Mouse (Mus musculus): ENCODE results near the gene Wdr70. TPM values are rescaled to one million over a fixed set of nuclear protein-coding genes. Genes with fewer than 3 reads are reported as not detected.

The Wdr70 gene
- total RNA-seq, 2 experiments from 2014 or later, result 19.8 to 21.2 TPM

DNA sequence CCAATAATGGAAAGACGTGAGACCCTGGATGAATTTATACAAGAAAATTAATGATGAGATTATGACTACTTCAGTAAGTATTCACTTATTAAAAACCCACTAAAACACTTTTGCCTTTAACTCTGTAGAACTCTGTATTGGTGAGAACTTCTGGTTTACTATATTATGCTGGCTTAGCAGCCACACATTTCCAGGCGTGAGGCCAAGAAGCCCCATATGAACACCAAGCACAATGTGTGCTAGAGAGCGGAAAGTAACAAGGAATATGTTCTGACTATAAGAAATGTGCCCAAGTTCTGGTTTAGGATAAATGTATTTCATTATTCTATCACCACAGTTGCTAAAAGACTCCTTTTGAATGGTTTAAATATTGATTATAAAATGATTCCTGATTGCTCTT is 68.4 kb downstream of the Wdr70 start:
- DNase-seq, result no peak

DNA sequence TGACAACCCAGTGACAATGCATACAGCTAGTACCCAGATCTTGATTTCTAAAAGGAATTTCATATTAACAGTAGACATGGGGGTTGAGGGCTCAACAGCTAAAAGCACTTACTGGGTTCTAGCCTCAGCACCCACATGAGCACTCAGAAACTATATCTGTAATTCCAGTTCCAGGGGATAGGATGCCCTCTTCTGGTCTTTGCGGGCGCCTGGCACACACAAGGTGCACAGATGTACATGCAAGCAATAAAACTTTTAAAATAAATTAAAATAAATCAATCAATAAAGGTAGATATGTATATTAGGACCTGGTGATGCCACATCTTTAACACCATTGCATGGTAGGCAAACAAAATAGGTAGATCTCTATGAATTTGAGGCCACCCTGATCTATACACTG is 71.5 kb downstream of the Wdr70 start:
- DNase-seq, result no peak

DNA sequence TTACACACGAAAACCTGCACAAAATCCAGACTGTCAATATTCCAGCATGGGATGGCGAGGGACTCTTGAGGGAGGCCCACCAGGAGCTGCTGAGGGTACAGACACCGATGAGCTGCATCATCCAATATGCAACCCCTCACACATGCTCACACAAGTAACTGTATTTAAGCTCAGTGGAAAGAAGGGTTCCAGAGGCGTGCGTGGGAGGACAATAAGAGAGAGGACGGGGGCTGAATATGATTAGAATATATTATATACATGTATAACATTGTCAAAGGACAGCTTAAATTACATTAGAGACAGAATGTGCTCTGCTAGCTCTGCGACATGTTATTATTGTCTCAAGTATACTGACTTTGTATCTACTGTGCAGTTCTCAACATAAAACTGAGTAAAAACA is 87.6 kb downstream of the Wdr70 start:
- no peak for DNase-seq

DNA sequence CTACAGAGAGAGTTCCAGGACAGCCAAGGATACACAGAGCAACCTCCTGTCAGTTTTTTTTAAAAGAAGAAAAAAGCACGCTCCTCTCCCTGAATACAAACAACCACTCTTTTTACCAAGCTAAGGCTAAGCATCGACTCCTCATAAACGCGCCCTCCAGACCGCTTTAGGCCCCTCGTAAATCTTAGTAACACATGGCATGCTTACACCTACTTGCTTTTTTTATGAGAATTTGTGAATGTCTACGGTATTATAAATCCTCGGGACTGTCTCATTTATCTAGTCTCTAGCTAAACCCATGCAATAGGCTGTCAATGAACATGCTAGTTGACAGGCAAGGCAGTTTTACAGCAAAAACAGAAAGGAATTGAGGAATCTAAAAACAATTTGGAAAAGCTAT is 91.6 kb downstream of the Wdr70 start:
- DNase-seq, result no peak

DNA sequence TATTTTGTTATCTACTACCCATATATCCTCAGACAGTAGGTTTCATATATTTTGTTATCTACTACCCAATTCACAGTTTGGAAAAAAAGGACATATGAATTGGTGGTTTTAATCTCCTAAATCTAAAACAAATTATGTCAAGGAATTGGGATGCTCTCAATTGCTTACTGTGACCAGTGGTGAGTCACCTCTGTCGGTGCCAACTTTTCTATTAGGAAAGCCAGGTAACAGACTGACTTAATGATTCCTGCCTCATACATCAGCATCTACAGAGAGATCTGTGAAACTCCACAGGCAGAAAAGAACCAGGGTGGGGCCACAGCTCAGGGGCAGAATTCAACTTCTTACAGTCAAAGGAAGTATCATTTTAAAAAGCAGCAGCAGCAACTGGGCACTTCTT is 93.0 kb downstream of the Wdr70 start:
- DNase-seq, result no peak

DNA sequence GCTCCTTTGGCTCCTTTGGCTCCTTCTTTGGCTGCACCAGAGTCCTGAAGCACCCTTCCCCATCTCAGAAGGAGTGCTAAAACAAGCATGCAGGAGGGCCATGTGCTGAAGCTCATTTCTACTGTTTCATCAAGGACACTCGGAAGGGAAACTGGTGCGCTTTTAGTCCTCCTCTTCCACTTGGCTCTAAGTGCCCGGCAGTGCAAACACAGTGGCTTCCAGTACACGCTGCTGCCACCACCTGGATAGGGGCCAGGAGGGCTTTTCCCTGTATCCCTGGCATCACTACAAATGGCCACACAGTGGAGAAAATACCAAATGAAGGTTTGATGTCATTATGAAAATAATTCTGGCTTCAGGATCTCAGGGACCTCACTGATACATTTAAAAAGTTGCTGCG is 93.5 kb downstream of the Wdr70 start:
- no peak for DNase-seq

DNA sequence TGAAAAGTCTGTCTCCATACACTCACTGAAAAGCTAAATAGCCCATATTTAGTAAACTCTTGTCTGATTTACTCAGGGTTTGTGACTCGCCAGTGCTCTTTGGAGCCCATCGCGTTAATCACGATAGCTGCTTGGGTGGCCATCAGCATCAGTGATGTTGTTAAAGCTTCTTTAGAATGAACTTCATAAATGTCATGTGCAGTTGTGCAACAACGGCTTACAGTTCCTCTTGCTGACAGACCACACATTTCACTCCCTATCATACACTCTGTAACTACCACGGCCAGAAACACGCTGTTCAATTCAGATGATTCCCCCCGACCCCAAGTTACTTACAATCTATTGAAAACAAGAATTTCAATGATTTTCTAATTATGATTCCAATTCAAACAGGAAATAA is 95.2 kb downstream of the Wdr70 start:
- DNase-seq, result no peak

DNA sequence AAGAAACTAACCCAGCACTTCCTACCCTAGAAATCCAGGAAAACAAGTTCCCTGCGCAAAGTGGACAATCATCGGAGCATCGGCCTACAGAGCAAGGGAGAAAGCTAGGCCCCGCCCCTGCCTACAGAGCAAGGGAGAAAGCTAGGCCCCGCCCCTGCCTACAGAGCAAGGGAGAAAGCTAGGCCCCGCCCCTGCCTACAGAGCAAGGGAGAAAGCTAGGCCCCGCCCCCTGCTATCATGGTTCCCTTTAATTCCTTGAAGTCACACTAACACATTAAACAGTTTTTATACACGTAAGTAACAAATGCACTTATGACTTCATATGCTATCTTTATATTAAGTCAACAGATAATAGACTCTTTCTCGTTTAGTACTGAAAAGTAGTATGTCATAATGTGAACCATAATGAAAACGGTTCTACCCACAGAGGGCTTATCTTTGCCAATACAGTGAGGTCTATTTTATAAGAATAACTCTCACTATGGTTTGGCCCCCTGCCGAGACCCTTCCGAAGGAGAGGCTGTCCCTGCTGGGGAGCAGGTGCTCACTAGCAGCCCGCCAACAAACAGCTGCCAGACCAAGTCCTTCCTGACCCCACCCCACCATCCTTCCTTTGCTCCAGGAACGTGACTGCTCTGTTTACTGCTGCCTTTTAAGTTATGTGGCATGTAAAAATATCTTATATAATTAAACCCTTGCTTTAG is 100.0 kb downstream of the Wdr70 start:
- DNase-seq, result no peak

DNA sequence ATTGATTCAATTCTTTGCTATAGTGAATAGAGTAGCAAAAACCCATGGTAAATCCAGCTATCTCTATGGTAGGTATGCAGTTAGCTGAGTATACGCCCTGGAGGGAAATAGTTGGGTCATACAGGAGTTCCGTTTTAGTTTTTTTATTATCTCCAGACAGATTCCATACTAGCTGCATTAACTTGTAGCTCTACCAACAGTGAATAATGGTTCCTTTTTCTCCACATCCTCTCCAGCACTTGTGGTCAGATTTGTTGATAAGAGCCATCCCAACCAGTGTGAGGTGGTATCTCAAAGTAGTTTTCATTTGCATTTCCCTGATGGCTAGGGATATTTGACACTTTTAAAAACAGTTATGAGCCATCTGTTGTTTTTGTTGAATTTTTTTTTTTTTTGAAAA is 100.9 kb downstream of the Wdr70 start:
- DNase-seq, result no peak

DNA sequence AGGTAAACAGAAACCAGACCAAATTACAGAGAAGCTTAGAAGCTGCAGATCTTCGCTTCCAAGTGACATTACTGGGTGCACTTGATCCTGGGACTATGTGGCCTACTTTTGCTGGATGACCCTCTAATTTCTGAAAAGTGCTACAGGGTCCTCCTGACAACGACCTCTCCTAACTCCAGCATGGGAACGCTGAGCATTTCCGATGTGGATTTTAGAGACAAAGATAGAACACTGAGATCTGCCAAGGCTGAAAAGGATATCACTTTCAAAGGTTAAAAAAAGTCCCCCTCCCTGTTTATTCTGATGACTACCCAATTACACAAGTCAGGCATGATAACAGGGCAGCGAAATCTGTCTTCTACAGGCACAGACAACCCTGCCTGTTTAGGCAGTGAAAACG is 105.3 kb downstream of the Wdr70 start:
- DNase-seq, result no peak

DNA sequence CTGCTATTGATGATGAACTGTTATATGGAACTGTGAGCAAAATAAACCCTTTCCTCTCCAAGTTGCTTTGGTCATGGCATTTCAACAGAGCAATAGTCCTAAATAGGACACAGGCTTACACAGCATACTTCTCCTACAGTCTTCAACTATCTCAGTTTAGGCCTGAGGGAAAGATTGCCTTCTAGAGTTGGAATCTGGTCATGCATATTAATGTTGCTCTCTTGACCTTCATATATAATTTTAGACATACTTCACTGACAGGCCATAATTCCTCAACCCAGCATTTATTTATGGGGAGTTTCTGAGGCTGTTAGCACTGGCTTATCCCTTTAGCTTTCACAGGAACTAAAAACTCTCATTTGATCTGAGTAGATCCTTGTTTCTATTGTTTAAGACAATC is 108.9 kb downstream of the Wdr70 start:
- no peak for DNase-seq

DNA sequence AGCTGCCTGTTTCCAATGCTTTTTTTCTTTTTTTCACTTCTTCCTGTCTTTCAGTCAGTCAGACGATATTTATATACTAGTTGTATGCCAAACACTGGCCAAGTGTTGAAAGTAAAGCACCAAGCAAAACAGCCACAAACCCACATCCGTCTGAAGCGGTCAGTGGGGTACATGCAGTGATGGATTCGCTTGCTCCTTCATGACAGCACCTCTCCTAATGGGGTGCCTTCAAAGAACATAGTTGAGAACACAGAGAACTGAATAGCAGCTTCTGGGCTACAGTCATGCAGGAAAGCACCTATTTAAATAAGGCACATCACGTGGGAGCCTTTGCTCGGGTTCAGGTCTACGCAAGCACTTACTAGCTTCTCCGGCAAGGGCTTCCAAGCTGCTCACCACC is 111.6 kb downstream of the Wdr70 start:
- no peak for DNase-seq

DNA sequence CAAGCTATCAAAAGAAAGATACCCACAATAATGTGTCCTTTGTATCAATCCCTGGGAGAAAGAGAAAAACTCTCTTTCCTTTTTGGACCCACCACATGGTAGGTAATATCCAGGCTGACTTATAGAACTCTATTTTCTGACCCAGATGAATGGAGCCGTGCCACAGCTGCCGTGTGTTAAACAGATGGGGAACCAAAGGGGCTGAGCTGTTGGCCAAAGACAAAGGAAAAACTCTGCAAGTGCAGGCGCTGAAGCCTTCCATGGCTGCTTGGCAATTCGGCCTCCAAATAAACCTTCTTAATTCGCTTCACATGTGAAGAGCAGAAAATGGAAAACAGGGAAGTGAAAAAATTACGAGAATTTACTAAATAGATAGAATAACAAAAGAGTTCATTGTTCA is 112.7 kb downstream of the Wdr70 start:
- DNase-seq, result no peak

DNA sequence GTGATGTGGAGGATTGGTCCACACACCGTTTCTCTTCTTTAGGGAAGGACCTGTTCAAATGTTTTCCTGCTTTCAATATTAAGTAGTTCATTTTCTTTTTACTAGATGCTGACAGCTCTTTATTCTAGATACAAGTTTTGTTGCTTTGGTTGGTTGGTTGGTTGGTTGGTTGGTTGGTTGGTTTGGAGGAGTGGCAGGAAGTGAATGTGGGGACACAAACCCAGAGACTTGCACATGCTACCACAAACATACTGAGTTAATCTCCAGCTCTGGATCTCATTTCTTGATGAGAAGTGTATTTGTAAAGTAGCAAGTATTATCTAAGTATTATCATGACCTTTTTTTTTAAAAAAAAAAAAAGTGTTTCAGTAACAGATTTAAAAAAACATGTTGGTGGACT is 120.4 kb downstream of the Wdr70 start:
- no peak for DNase-seq

DNA sequence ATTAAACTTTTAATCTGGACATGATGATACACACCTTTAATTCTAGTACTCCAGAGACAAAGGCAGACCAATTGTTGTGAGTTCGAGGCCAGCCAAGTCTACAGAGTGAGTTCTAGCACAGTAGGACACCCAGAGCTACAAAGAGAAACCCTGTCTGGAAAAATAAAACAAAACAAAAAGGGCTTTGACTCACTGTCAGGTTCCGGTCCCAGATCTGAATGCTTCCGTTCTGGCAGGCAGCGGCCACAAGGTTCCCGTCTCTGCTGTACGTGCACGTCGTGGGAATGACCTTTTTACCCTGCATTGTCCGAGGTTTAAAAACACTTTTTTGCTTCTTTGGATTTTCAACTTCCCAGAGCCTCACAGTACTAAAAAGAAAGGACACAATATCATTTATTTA is 122.2 kb downstream of the Wdr70 start:
- no peak for DNase-seq

DNA sequence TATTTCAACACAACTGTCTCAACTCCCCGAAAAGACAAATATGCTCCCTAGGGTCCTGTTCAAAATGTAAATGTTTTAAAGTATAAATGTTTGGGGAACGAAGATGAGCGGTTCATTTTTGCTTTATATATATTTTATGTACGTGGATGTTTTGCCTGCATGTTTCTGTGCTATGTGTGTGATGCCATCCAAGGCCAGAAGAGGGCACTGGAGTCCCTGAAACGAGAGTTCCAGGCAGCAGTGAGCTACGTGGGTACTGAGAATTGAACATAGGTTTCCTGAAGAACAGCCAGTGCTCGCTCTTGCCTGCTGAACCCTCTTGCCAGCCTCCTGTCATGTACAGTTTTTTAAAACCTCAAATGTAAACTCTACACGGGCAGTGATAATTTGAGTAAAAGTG is 124.6 kb downstream of the Wdr70 start:
- no peak for DNase-seq

DNA sequence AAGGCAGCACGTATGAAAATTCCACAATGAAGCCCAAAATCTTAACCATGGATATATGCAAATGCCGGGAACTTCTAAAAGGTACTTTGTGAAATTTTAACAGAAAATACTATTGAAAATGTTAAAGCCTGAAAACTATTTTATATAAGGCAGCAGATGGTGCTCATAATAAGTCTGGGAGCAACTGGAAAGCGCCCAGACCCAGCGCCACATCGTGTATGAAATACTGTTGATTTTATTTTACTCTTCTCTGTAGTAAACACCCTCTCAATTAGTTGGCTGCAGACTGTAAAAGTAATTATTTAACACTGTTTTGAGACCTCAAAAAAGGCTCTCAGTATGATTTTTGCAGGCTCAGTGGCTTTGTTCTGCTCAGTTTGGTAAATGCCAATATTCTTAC is 126.5 kb downstream of the Wdr70 start:
- DNase-seq, result no peak

DNA sequence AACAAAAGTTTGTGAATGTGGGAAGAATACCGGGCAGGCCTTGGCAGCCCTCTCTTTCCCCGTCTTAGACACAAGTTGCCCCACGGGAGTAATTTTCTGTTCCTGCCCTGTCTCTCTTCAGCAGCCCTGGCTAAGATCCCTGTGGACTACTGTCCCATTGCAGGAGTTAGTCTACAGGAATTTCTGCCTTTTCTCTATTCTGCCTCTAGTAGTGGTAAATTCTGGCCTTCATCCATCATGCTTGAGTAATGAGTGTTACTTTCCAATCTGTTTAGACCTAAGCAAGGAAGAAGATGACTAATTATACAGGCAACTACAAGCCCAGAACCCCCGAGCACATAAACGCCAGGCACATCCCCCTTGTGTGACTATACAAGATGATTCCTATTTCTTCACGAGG is 136.2 kb downstream of the Wdr70 start:
- no peak for DNase-seq

DNA sequence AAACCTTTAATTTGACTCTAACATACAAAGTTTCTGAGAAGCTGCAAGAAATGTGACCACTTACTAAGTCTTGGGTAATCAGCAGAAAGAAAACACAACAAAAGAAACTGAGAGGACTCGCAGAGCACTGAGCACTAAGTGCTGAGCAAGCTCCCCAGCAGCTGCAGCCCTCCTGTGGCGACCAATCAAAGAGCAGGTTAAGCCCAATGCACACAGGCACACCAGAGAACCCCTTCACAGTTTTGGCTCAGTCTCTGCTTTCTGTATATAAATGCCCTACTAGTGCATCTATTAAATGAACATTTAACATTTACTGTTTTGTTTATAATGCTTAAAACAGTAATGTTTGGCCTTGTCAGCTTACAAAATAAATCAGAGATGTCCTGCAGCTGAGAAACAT is 137.5 kb downstream of the Wdr70 start:
- no peak for DNase-seq

DNA sequence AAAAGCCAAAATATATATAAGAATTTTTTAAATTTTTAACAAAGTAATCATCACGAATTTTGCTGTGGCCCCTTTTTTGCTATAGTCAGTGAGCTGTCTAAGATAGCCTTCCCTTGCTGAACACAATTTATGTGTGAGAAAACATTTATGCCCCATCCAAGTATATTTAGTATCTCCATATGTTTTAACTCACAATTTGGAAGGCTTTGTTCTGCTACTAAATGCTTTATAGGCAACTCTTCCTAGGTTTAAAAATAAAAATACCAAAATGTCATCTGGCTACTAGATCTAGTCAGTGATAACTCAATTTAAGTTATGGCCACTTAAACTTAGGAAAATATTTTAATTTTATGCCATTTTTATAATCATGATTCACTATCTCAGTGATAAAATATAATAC is 142.1 kb downstream of the Wdr70 start:
- DNase-seq, result no peak

DNA sequence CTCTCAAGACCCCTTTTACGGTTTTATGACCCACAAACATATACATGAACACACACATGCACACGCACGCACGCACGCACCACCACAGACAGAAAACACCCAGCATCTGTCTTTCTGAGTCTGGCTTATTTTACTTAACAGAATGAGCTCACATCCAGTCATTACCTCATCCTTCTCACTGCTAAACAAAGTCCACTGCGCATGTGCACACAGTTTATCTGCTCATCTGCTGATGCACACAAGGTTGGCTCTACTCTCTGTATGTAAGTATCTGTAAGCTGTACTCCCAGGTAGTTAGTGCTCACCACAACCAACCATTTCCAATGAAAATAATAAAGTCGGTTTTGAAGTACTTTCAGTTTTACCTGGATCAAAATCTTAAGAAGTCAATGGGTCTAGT is 148.4 kb downstream of the Wdr70 start:
- DNase-seq, result no peak

DNA sequence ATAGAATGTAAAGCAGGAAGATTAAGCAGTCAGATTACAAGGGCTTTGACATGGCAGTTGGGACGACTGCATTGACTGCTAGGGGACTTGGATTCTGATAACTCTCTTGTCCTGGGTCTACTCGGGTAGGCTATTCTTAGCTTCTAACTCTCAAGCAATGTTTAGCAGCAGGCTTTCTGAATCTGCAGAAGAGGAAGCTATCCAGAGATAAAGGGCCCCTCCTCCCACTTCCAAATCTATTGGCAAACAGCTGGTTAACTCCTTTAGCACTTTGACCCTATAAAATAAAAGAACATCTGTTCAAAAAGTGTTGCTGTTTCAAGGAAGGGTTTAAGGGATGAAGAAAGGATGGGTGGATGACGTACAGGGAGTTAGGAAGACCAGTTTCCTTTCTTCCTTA is 157.3 kb downstream of the Wdr70 start:
- no peak for DNase-seq

DNA sequence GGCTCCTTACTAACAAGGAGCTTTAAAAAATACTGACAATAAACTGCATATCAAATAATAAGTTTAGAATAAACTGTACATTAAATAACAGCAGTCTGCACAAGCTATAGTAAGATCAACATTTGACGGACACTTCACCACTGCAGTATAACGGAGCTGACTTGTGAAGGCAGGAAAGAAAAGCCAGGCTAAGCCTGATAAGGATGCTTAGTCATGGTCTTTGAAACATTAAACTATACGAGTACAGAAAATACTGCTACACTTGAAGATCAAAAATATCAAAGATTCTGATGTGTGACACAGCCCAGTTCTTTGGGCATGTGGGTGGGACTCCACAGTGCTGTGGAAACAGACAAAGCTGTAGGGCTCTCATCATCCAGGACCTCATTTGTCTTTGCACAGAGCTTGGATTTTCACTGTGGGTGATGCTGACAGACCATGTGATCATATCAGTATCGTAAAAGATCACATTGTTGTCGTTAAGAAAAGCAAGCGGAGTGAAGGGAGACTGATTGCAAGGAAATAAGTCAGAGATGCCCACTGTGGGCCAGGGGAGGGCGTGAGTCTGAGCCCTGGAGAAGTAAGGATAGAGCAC is 163.3 kb downstream of the Wdr70 start:
- DNase-seq, result no peak

DNA sequence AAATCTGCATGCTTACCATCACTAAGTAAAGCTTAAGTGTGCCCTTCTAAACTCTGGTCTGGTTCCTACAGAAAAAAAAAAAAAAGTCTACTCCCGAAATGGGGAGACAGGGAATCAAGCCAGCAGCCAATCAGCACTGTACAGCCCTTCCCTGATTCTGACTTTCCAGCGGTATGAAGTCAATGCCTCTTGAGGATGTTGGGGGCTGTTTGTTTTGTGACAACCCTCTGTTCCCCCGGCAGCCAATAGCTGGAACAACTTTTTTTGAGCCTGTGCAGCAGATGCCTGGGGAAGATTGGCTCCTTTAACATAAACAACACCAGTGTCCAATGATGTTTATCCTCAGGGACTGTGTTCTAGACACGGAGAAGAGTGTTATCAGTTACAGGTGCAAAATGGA is 164.4 kb downstream of the Wdr70 start:
- DNase-seq, result no peak

DNA sequence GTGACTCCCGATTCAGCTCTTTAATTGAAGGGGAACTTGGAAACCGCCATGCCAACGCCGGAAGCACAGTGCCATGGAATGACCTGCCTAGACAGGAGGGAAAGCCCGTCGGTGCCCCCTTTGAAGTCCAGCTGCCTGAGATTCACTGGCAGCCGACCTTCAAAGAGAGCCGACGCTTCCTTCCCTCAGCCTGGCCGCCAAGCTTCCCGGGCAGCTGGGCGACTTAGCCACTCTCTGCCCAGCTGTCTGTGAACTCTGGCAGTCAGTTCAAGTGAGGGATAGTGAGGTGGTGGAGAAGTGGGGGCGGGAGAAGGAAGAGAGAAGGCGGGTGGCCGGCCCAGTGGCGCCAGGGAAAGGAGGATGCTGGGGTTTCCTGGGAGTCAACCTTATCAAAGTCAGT is 164.9 kb downstream of the Wdr70 start:
- peak; percentile 76 for DNase-seq
